Mouse (Mus musculus) kidney, postnatal 0 days (tissue): ENCODE data around the gene Tmem169. TPM values are rescaled to one million over a fixed set of nuclear protein-coding genes. Genes with fewer than 3 reads are reported as not detected.

Source experiments
- ATAC-seq: fragments of 200-750 bp; cut with Nextera tagmentation; replicated peaks from 2 replicates; pipeline ENCODE4 v1.8.0; 2017; ENCODE audit warnings: low read depth, moderate number of reproducible peaks, moderate TSS enrichment, moderate library complexity; ENCODE audit not compliant: low FRiP score
- DNase-seq: peaks from one replicate; pipeline ENCODE4 v3.0.0-alpha.2; 2016; ENCODE audit warnings: low spot score
- H3K27ac ChIP-seq: fragments of 300-500 bp; sonication (generic); 2 replicates; pipeline ENCODE4 v1.5.1; 2014; ENCODE audit warnings: mild to moderate bottlenecking
- H3K27me3 ChIP-seq: fragments of 300-500 bp; sonication (generic); 2 replicates; pipeline ENCODE4 v1.6.1; 2014; ENCODE audit warnings: low read length, mixed read lengths; ENCODE audit not compliant: insufficient read depth
- H3K36me3 ChIP-seq: fragments of 300-500 bp; sonication (generic); 2 replicates; pipeline ENCODE4 v1.6.1; 2014; ENCODE audit warnings: low read length, mixed read lengths; ENCODE audit not compliant: insufficient read depth
- H3K4me1 ChIP-seq: fragments of 300-500 bp; sonication (generic); replicated peaks from 2 replicates; pipeline ENCODE4 v1.6.1; 2014; ENCODE audit warnings: antibody characterized with exemption, low read length, mixed read lengths; ENCODE audit not compliant: insufficient read depth
- H3K4me2 ChIP-seq: fragments of 300-500 bp; sonication (generic); 2 replicates; pipeline ENCODE4 v1.6.1; 2014; ENCODE audit warnings: mild to moderate bottlenecking, low read length, moderate library complexity, mixed read lengths
- H3K4me3 ChIP-seq: fragments of 300-500 bp; sonication (generic); replicated peaks from 2 replicates; pipeline ENCODE4 v1.5.1; 2014; ENCODE audit warnings: low read depth, low read length
- H3K9ac ChIP-seq: fragments of 300-500 bp; sonication (generic); 2 replicates; pipeline ENCODE4 v1.6.1; 2014; ENCODE audit warnings: low read depth, low read length
- H3K9me3 ChIP-seq: fragments of 300-500 bp; sonication (generic); replicated peaks from 2 replicates; pipeline ENCODE4 v1.6.1; 2016; ENCODE audit warnings: low read length, inconsistent platforms, mixed read lengths
- CTCF ChIP-seq: IDR thresholded peaks from 2 replicates; pipeline ENCODE4 v1.5.1; 2016; ENCODE audit warnings: antibody characterized with exemption, low read depth, mild to moderate bottlenecking, moderate library complexity
- WGBS: fragments of 180-500 bp; shearing (Covaris S2); extraction: QIAGEN DNeasy Blood & Tissue Kit; methylation state at CpG from one replicate; pipeline ENCODE4 v1.1.7; 2014; 5-methylcytosine and 5-hydroxymethylcytosine counted together
- polyA plus RNA-seq: library from polyadenylated mRNA; unstranded; fragments of >200 nt; fragmentation: Nextera tagmentation; extraction: Ambion mirVana; gene quantifications from 2 replicates; pipeline ENCODE4 v1.2.1, GENCODE M21; 2015

Gene Tmem169
- polyA plus RNA-seq, 1 experiment from 2014 or later: 4.8 TPM

DNA sequence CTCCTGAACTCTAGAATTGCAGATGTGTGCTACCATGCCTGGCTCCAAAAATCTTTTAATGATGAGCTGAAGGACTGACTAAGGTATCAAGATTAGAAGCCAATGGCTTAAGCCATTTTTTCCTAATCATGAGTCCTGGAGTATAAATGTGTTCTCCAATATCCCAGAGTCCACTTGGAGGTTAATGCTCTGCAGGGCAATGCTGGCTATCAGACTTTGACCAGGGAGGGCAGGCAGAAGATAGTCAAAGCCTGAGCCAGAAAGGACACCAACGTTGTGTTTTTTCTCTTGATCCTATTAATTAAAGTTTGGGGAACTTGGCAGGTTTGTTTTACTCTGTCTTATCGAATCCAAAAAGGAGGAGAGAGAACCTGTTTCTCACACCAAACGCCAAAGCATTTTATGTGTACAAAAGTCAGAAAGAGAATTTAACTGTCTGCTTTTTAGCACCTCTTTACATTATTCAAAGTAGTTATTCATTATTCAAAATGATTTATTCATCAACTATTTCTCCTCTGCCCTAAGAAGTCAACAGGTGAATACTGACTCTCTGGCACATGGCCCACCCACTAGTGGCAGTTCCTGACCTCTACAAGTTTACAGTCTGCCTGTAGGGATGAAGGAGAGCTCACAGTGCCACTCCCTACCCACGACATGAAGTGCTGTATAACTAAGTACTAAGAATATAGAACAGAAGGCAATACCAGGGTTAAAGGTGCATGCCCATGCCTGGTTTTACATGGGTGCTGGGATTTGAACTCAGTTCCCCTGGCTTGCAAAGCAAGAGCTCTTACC, 9.9 kb downstream of the Tmem169 start:
- Histone ChIP-seq H3K36me3 (no peaks in the 10 kb centered on the region), H3K9me3 (no peaks in the 10 kb centered on the region), H3K4me3 (no peak overlapping the region), H3K9ac (no peak overlapping the region), H3K27ac (peak overlapping the region; percentile 2; the same call in 1 of the 2 replicates), H3K27me3 (no peaks in the 10 kb centered on the region), H3K4me1 (no peaks in the 10 kb centered on the region), H3K4me2 (no peak overlapping the region)
- peak; percentile 2; the same call in 1 of the 2 replicates for TF ChIP-seq CTCF
- ATAC-seq (no peak), DNase-seq (no peak)
- 60% methylated on average over 4 of the region's 4 CpGs for WGBS

DNA sequence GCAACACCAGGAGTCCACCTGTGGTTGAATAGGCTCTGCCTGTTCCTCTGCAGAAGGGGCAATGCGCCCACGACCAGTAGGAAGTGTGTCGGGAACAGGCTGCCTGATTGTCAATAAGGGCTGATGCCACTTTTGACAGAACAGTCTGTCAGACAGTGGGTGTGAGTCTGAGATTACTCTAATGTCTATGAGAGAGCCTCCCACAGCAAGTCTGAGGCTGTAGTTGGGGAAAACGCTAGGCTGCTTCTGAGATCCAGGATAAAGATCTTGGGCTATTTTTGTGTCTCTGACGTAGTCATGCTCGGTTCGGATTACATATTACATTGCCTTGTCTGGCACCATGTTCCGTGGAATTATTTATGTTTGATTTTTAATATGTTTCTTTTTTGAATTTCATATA, 11.6 kb downstream of the Tmem169 start:
- no peak overlapping the region for H3K4me3 ChIP-seq
- H3K9ac ChIP-seq: no peak overlapping the region
- no peak for TF ChIP-seq CTCF
- H3K9me3 ChIP-seq: no peaks in the 10 kb centered on the region
- H3K4me1 ChIP-seq: no peaks in the 10 kb centered on the region
- DNase-seq: no peak
- H3K36me3 ChIP-seq: no peaks in the 10 kb centered on the region
- no peak for ATAC-seq
- H3K27ac ChIP-seq: no peak overlapping the region
- no peaks in the 10 kb centered on the region for H3K27me3 ChIP-seq
- 76% methylated on average over 8 of the region's 8 CpGs for WGBS
- no peak overlapping the region for H3K4me2 ChIP-seq

DNA sequence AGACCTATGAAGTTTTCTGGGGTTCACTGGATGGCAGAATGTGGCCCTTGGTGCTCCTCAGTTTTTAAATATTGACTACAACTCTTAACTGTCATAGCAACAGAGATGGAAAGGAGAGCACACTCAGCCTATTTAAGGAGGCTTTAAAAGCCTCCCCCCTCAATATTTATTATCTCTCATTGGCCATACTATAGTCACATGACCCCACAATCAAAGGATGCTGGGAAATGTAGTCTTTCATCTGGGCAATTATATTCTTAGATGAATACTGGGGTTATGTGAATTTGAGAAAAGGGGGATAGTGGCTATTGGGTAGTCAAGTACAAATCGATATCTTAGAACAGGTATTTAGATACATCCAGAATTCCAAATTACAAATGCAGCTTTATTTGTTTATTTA, 17.7 kb downstream of the Tmem169 start:
- no peak for DNase-seq
- H3K4me3 ChIP-seq: no peak overlapping the region
- no peaks in the 10 kb centered on the region for H3K36me3 ChIP-seq
- no peak for ATAC-seq
- 90% methylated on average over 1 of the region's 1 CpGs for WGBS
- no peak overlapping the region for H3K9ac ChIP-seq
- no peaks in the 10 kb centered on the region for H3K4me1 ChIP-seq
- no peak for TF ChIP-seq CTCF
- no peak overlapping the region for H3K27ac ChIP-seq
- H3K9me3 ChIP-seq: no peaks in the 10 kb centered on the region
- no peaks in the 10 kb centered on the region for H3K27me3 ChIP-seq
- H3K4me2 ChIP-seq: no peak overlapping the region

DNA sequence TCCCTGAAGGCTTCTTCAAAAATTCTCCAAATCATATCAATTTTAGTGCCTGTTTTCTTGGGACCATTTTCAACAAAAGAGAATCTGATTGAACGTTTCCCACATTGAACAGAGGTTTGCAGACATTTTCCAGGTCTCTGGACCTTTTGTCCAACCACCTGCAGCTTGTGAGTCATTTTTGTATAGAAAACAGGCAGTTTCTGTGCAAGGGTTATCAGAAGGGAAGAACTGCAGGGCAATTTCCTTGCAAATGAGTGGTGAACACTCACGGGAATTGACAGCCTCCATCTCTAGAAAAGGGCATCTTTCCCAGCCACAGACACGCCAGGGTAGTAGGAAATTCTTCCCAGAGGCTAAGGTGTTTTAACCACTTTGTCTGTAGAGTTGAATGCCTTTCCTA, 22.1 kb downstream of the Tmem169 start:
- Histone ChIP-seq H3K4me1 (0 out of 2 replicates have a peak, but pooled peaks cover 3% of the 10 kb centered on the region), H3K27ac (no peak overlapping the region), H3K9me3 (no peaks in the 10 kb centered on the region), H3K4me3 (no peak overlapping the region), H3K27me3 (no peaks in the 10 kb centered on the region), H3K36me3 (0 out of 2 replicates have a peak, but pooled peaks cover 2% of the 10 kb centered on the region), H3K9ac (no peak overlapping the region), H3K4me2 (no peak overlapping the region)
- TF ChIP-seq CTCF: no peak
- no peak for DNase-seq
- ATAC-seq: no peak
- 70% methylated on average over 3 of the region's 3 CpGs for WGBS

DNA sequence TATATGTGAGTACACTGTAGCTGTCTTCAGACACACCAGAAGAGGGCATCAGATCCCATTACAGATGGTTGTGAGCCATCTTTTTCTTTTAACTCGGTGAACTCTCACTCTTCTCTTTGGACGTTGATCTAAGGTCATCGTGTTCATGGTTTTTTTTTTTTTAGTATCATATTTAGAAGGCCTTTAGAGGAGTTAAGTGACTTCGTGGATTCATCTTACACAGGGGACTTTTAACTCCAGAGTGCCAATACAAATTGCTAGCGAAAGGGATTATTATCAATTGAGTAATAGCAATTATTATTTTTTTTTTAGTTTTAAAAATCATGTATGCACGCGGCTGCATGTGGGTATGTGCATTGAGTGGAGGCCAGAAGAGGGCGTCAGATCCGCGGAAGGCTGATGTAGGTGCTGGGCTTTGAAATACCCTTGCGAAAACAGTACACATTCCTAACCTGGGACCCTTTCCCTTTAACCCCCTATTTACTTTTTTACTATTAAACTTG, 22.6 kb downstream of the Tmem169 start:
- H3K27me3 ChIP-seq: no peaks in the 10 kb centered on the region
- H3K27ac ChIP-seq: peak overlapping the region; percentile 85
- 0 out of 2 replicates have a peak, but pooled peaks cover 2% of the 10 kb centered on the region for H3K36me3 ChIP-seq
- no peaks in the 10 kb centered on the region for H3K9me3 ChIP-seq
- DNase-seq (peak; percentile 34), ATAC-seq (peak; percentile 61)
- H3K4me1 ChIP-seq: 0 out of 2 replicates have a peak, but pooled peaks cover 3% of the 10 kb centered on the region
- H3K9ac ChIP-seq: peak overlapping the region; percentile 54; the same call in 1 of the 2 replicates
- peak; percentile 61 for TF ChIP-seq CTCF
- peak overlapping the region; percentile 56 for H3K4me3 ChIP-seq
- WGBS: 1% methylated on average over 11 of the region's 11 CpGs
- peak overlapping the region; percentile 62 for H3K4me2 ChIP-seq

DNA sequence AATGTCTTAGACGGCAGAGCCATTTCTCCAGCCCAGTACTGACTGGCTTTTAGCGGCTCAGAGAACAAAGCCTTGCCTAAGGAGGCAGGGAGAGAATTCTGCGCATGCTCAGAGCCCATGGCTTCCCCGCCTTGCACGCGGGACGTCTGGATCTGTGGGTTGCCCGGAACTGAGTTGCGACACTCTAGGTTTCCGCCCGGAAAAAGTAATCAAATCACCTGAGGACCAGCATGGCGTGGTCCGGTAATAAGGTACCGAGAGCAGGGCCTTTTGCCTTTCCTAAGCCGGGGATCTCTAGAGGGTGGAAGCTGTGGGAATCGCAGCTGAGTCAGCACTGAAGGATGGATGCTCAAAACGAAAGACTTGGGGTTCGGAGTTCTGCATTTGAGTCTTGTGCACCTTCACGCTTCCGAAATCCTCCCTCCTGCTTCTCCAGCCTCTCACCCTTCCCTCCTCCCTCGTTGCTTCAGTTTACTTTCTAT, 23.2 kb downstream of the Tmem169 start, which contains the start of gene Xrcc5:
TSS of gene Xrcc5 (plus strand) at position 105 of the 482 bp plus-strand sequence.
- H3K9ac ChIP-seq: peak within 1 kb of the TSS; percentile 54
- H3K36me3 ChIP-seq: peaks cover 2% of the 10 kb centered on the region; the same call in 1 of the 2 replicates
- peak within 1 kb of the TSS; percentile 62 for H3K4me2 ChIP-seq
- DNase-seq (peak; percentile 98), ATAC-seq (peak; percentile 97)
- no peak for TF ChIP-seq CTCF
- under 1% methylated on average over 21 of the region's 21 CpGs for WGBS
- H3K27ac ChIP-seq: peak within 1 kb of the TSS; percentile 85
- 0 out of 2 replicates have a peak, but pooled peaks cover 3% of the 10 kb centered on the region for H3K4me1 ChIP-seq
- H3K4me3 ChIP-seq: peak within 1 kb of the TSS; percentile 56
- H3K9me3 ChIP-seq: no peaks in the 10 kb centered on the region
- H3K27me3 ChIP-seq: no peaks in the 10 kb centered on the region
